Mouse (Mus musculus): ENCODE results near the gene Gm14137. TPM values are rescaled to one million over a fixed set of nuclear protein-coding genes. Genes with fewer than 3 reads are reported as not detected.

Gm14137 gene
- polyA plus RNA-seq (2014; fragmentation: Nextera tagmentation; extraction: Ambion mirVana): 0.31 and 0.41 TPM in 2 replicates

DNA sequence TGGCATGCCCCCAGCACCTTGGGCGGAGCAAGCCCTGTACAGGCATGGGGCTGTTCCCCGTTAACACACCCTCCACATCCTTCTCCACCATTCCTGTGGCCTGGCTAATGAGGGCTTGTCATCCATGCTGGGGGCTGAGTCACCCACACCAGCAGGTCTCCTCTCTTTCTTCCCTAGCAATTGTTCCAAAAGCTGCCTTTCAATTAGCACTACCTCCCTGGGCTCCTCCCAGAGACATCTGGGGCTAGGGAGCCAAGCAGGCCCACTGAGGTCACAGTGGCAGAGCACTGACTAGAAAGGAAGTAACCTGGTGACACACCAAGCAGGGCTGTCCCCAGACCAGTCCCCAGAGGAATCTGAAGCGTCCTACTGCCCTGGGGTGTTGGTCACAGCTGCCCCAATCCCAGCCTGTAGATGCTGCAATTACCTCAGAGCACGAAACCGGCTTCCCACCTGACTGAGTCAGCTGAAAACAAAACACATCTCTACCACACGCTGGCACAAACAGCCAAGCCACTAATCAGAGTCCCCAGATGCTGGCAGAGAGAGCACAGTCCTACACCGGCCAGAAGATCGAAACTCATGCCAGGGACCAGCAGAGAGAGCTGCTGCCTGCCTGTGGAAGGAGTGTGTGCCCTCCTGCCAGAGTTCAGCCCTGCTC is at the start of gene Gm14137:
Gene Gm14137, plus strand, starts transcription at position 519 of the 661 bp plus-strand sequence.
- no peaks in the 10 kb centered on the region for H3K27me3 ChIP-seq (ENCODE audit: control insufficient read depth, insufficient read depth, low read length)
- no peaks in the 10 kb centered on the region for H3K9me3 ChIP-seq (replicated peaks; ENCODE audit: control insufficient read depth, low read length)
- no peak within 1 kb of the TSS for H3K4me2 ChIP-seq (ENCODE audit: low read depth, low read length)
- H3K9ac ChIP-seq (replicated peaks; ENCODE audit: low read length): no peak within 1 kb of the TSS
- H3K4me1 ChIP-seq (ENCODE audit: control insufficient read depth, insufficient read depth, low read length): no peaks in the 10 kb centered on the region; the same call in 1 of the 2 replicates
- DNase-seq (ENCODE audit: low spot score) (no peak), ATAC-seq (replicated peaks; ENCODE audit: insufficient number of reproducible peaks, low FRiP score, low TSS enrichment, low read depth) (no peak)
- H3K27ac ChIP-seq (replicated peaks; ENCODE audit: low read depth, low read length): no peak within 1 kb of the TSS
- 37% methylated on average over 8 of the region's 8 CpGs for WGBS
- H3K4me3 ChIP-seq (ENCODE audit: low read depth, low read length): no peak within 1 kb of the TSS
- H3K36me3 ChIP-seq (replicated peaks; ENCODE audit: control insufficient read depth, insufficient read depth, low read depth, low read length): no peaks in the 10 kb centered on the region

DNA sequence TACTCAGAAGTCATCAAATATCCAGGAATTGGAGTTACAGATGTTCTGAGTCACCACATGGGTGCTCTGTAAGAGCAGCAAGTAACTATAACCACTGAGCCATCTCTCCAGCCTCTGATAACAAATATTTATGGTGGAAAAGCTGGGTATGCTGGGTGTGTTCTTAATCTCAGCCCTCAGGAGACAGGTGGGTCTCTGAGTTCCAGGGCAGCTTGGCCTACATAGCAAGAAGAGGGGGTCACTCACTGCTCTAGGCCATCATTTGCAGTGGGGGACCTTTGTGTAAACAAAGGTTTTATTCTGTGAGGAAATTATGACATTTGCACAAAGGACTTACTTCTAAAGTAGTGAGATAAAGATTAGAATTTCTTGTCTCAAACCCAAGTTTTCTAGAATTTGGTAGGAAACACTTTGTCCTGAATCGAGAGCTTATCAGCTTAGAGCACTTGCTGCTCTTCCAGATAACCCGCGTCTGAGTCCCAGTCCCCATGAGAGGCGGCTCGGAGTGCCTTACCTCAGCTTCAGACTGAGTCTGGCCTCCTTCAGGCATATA is 37.9 kb upstream of the Gm14137 start:
- Histone ChIP-seq H3K27me3 (ENCODE audit: control insufficient read depth, insufficient read depth, low read length) (no peaks in the 10 kb centered on the region), H3K4me3 (ENCODE audit: low read depth, low read length) (no peak overlapping the region), H3K4me1 (ENCODE audit: control insufficient read depth, insufficient read depth, low read length) (no peaks in the 10 kb centered on the region), H3K4me2 (ENCODE audit: low read depth, low read length) (no peak overlapping the region), H3K27ac (replicated peaks; ENCODE audit: low read depth, low read length) (no peak overlapping the region), H3K36me3 (replicated peaks; ENCODE audit: control insufficient read depth, insufficient read depth, low read depth, low read length) (no peaks in the 10 kb centered on the region; the same call in none of the 2 replicates), H3K9me3 (replicated peaks; ENCODE audit: control insufficient read depth, low read length) (no peaks in the 10 kb centered on the region), H3K9ac (replicated peaks; ENCODE audit: low read length) (no peak overlapping the region)
- 89% methylated on average over 5 of the region's 5 CpGs for WGBS
- no peak for ATAC-seq (replicated peaks; ENCODE audit: insufficient number of reproducible peaks, low FRiP score, low TSS enrichment, low read depth)
- DNase-seq (ENCODE audit: low spot score): no peak

DNA sequence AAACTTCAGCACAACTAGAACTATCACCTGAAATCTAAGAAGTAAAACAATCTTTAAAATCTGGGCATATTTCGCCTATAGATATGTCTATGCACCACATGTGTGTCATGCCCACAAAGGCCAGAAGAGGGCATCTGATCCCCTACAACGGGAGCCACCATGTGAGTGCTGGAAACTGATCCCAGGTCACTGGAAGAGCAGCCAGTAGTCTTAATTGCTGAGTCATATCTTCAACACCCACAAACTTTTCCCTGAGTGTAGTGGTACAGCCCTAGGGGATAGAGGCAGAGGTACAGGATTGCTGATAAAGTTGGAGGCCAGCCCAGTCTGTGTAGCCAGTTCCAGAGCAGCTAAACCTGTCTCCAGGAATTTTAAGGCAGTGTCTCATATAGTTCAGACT is 29.1 kb upstream of the Gm14137 start:
- H3K4me2 ChIP-seq (ENCODE audit: low read depth, low read length): no peak overlapping the region
- peaks cover 10% of the 10 kb centered on the region for H3K36me3 ChIP-seq (replicated peaks; ENCODE audit: control insufficient read depth, insufficient read depth, low read depth, low read length)
- no peaks in the 10 kb centered on the region for H3K27me3 ChIP-seq (ENCODE audit: control insufficient read depth, insufficient read depth, low read length)
- WGBS: 89% methylated on average over 2 of the region's 2 CpGs
- no peaks in the 10 kb centered on the region for H3K9me3 ChIP-seq (replicated peaks; ENCODE audit: control insufficient read depth, low read length)
- H3K9ac ChIP-seq (replicated peaks; ENCODE audit: low read length): no peak overlapping the region
- no peak for DNase-seq (ENCODE audit: low spot score)
- no peak overlapping the region for H3K27ac ChIP-seq (replicated peaks; ENCODE audit: low read depth, low read length)
- no peaks in the 10 kb centered on the region for H3K4me1 ChIP-seq (ENCODE audit: control insufficient read depth, insufficient read depth, low read length)
- H3K4me3 ChIP-seq (ENCODE audit: low read depth, low read length): no peak overlapping the region
- ATAC-seq (replicated peaks; ENCODE audit: insufficient number of reproducible peaks, low FRiP score, low TSS enrichment, low read depth): no peak

DNA sequence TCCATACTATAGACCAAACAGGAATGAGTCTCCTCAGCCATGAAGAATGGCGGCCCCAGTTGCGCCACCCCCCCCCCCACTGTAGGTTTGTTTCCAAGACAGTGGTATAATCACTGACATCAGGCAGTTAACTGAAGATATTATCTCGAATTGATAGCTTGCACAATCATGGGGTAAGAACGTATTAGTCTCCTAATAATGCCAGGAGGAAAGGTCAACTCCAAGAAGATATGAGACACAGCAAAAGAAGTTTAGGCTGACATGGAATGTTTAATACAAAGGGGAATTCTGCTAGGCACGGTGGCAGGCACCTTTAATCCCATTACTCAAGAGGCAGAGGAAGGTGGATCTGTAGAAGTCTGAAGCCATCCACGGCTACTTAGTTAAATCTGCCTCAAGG is 27.9 kb upstream of the Gm14137 start:
- ATAC-seq (replicated peaks; ENCODE audit: insufficient number of reproducible peaks, low FRiP score, low TSS enrichment, low read depth): no peak
- H3K9ac ChIP-seq (replicated peaks; ENCODE audit: low read length): no peak overlapping the region
- peaks cover 10% of the 10 kb centered on the region for H3K36me3 ChIP-seq (replicated peaks; ENCODE audit: control insufficient read depth, insufficient read depth, low read depth, low read length)
- H3K4me3 ChIP-seq (ENCODE audit: low read depth, low read length): no peak overlapping the region
- no peak overlapping the region for H3K27ac ChIP-seq (replicated peaks; ENCODE audit: low read depth, low read length)
- 86% methylated on average over 6 of the region's 6 CpGs for WGBS
- H3K4me1 ChIP-seq (ENCODE audit: control insufficient read depth, insufficient read depth, low read length): no peaks in the 10 kb centered on the region
- DNase-seq (ENCODE audit: low spot score): no peak
- no peaks in the 10 kb centered on the region for H3K27me3 ChIP-seq (ENCODE audit: control insufficient read depth, insufficient read depth, low read length)
- no peak overlapping the region for H3K4me2 ChIP-seq (ENCODE audit: low read depth, low read length)
- H3K9me3 ChIP-seq (replicated peaks; ENCODE audit: control insufficient read depth, low read length): no peaks in the 10 kb centered on the region

DNA sequence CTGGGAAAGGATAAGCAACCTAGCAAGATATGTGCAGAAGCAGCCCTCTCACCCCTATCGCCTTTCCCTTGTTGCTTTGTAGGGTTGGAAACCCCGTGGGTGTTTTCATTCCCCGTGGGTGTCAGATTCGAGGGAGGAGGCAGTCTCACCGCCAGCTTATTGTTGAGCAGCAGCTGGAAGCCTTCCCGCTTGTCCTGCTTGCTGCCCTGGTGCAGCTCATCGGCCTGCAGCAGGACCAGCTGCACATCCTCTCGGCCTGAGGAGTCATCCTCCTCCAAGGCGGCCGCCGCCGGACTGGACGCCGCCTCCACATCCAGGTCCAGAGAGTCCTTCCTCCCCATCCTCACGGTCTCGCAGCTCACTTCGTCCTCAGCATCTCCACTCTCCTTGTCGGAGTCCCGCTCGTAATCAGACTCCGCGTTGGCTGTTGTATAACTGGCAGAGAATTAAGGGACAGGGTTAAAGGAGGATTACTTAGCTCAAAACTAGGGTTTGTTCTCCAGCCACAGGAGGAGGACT is 27.1 kb upstream of the Gm14137 start:
- peaks cover 10% of the 10 kb centered on the region for H3K36me3 ChIP-seq (replicated peaks; ENCODE audit: control insufficient read depth, insufficient read depth, low read depth, low read length)
- no peaks in the 10 kb centered on the region for H3K4me1 ChIP-seq (ENCODE audit: control insufficient read depth, insufficient read depth, low read length)
- no peak overlapping the region for H3K27ac ChIP-seq (replicated peaks; ENCODE audit: low read depth, low read length)
- no peak overlapping the region for H3K9ac ChIP-seq (replicated peaks; ENCODE audit: low read length)
- H3K27me3 ChIP-seq (ENCODE audit: control insufficient read depth, insufficient read depth, low read length): no peaks in the 10 kb centered on the region
- WGBS: 87% methylated on average over 22 of the region's 22 CpGs
- H3K9me3 ChIP-seq (replicated peaks; ENCODE audit: control insufficient read depth, low read length): no peaks in the 10 kb centered on the region
- DNase-seq (ENCODE audit: low spot score) (no peak), ATAC-seq (replicated peaks; ENCODE audit: insufficient number of reproducible peaks, low FRiP score, low TSS enrichment, low read depth) (no peak)
- H3K4me3 ChIP-seq (ENCODE audit: low read depth, low read length): no peak overlapping the region
- H3K4me2 ChIP-seq (ENCODE audit: low read depth, low read length): no peak overlapping the region

DNA sequence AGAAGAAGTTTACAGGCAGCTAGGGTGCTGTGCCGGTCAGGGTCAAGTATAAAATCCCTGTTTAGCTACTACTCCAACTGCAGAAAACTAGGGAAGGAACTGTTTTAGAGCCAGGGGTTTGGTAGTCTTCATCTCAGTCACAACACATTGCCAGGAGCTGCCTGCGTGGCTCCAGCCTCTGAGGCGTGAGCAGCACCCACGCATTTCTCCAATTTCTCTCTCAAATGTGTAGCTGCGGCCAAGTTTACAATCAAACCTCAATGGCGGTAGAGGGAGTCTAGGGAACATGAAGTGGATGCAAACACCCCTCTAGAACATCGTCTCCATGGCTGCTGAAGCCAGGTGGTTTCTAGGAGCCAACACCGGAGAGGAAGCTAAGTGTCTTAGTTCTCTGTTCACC is 26.5 kb upstream of the Gm14137 start:
- no peak overlapping the region for H3K27ac ChIP-seq (replicated peaks; ENCODE audit: low read depth, low read length)
- no peaks in the 10 kb centered on the region for H3K27me3 ChIP-seq (ENCODE audit: control insufficient read depth, insufficient read depth, low read length)
- ATAC-seq (replicated peaks; ENCODE audit: insufficient number of reproducible peaks, low FRiP score, low TSS enrichment, low read depth) (no peak), DNase-seq (ENCODE audit: low spot score) (no peak)
- H3K4me3 ChIP-seq (ENCODE audit: low read depth, low read length): no peak overlapping the region
- peaks cover 10% of the 10 kb centered on the region for H3K36me3 ChIP-seq (replicated peaks; ENCODE audit: control insufficient read depth, insufficient read depth, low read depth, low read length)
- no peak overlapping the region for H3K4me2 ChIP-seq (ENCODE audit: low read depth, low read length)
- H3K9me3 ChIP-seq (replicated peaks; ENCODE audit: control insufficient read depth, low read length): no peaks in the 10 kb centered on the region
- 93% methylated on average over 8 of the region's 8 CpGs for WGBS
- H3K4me1 ChIP-seq (ENCODE audit: control insufficient read depth, insufficient read depth, low read length): no peaks in the 10 kb centered on the region
- no peak overlapping the region for H3K9ac ChIP-seq (replicated peaks; ENCODE audit: low read length)

DNA sequence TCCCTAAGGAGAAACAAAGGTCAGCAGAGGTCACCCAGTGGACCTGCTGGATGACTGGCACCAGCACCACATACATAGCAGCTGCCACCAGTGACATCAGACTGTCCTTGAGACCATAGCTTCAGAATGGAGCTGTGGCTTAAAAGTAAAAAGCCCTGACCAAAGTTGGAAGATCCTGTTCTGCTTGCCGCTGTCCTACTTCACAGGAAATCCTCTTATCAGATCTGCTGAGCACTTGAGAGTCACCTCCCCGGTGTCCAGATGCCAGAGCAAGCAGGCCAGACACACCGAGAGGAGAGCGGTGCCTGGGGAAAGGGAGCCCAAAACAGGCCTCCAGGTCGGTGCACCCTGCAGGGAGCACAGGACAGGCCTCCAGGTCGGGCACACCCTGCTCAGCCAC is 22.1 kb upstream of the Gm14137 start:
- H3K36me3 ChIP-seq (replicated peaks; ENCODE audit: control insufficient read depth, insufficient read depth, low read depth, low read length): peaks cover 3% of the 10 kb centered on the region; the same call in 1 of the 2 replicates
- ATAC-seq (replicated peaks; ENCODE audit: insufficient number of reproducible peaks, low FRiP score, low TSS enrichment, low read depth): no peak
- no peak overlapping the region for H3K4me3 ChIP-seq (ENCODE audit: low read depth, low read length)
- no peaks in the 10 kb centered on the region for H3K27me3 ChIP-seq (ENCODE audit: control insufficient read depth, insufficient read depth, low read length)
- H3K9ac ChIP-seq (replicated peaks; ENCODE audit: low read length): no peak overlapping the region
- H3K27ac ChIP-seq (replicated peaks; ENCODE audit: low read depth, low read length): no peak overlapping the region
- H3K4me1 ChIP-seq (ENCODE audit: control insufficient read depth, insufficient read depth, low read length): no peaks in the 10 kb centered on the region
- DNase-seq (ENCODE audit: low spot score): no peak
- WGBS: 91% methylated on average over 6 of the region's 6 CpGs
- H3K4me2 ChIP-seq (ENCODE audit: low read depth, low read length): no peak overlapping the region
- no peaks in the 10 kb centered on the region for H3K9me3 ChIP-seq (replicated peaks; ENCODE audit: control insufficient read depth, low read length)

DNA sequence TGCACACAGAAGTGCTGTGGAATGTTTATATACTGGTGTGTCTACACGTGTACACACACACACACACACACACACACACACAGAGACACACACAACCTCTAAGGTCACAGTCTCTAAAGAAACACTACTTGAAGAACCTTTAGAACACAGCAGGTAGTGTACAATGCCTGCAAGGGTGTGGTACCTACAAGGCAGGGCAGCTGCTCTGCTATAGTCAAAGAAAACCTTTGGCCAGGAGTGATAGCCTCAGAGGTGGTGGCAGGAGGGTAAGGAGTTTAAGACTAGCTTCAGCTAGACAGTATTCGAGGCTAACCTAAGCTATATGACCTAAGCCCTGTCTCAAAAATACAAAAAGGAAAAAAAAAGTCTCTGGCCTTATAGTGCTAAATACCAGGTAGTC is 19.6 kb upstream of the Gm14137 start:
- H3K4me1 ChIP-seq (ENCODE audit: control insufficient read depth, insufficient read depth, low read length): no peaks in the 10 kb centered on the region
- no peak overlapping the region for H3K4me2 ChIP-seq (ENCODE audit: low read depth, low read length)
- no peaks in the 10 kb centered on the region for H3K27me3 ChIP-seq (ENCODE audit: control insufficient read depth, insufficient read depth, low read length)
- H3K27ac ChIP-seq (replicated peaks; ENCODE audit: low read depth, low read length): no peak overlapping the region
- no peak overlapping the region for H3K9ac ChIP-seq (replicated peaks; ENCODE audit: low read length)
- no peaks in the 10 kb centered on the region for H3K9me3 ChIP-seq (replicated peaks; ENCODE audit: control insufficient read depth, low read length)
- no peak overlapping the region for H3K4me3 ChIP-seq (ENCODE audit: low read depth, low read length)
- H3K36me3 ChIP-seq (replicated peaks; ENCODE audit: control insufficient read depth, insufficient read depth, low read depth, low read length): no peaks in the 10 kb centered on the region; the same call in 1 of the 2 replicates
- WGBS: 82% methylated on average over 2 of the region's 2 CpGs
- DNase-seq (ENCODE audit: low spot score): no peak
- ATAC-seq (replicated peaks; ENCODE audit: insufficient number of reproducible peaks, low FRiP score, low TSS enrichment, low read depth): no peak
